Mouse (Mus musculus): ENCODE data around the gene Ambp.

DNA sequence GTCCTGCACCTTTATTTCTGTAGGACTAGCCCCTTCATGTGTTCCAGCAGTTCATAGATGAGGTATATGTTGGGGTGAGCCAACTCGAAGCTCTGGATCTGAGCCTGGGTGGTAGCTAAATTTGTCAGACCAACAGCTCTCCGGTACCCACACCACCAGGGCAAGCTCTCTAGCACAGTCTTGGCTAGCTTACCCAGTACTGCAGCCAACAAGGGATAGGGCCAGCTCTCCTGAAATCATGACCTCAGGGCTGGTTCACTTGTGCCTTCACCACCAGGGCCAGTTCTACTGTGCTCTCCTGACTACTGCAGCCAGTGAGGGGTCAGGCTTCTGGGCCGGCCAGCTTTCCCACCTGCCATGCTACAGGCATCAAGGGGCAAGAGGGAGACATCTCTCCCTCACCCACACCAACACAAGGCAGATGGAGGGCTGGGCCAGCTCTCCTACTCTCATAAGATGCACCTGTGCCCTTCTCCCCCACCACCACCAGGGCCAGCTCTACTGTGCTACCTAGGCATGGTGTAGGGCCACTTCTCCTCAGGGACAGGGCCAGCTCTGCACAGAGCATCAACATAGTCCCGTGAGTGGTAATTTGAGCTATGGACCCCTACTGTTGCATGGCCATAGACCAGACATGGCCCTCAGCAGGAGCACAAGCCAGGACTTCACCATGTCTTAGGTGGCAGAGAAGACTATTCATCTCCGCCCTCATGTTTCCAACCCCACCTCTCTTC is 24.5 kb downstream of the Ambp start:
- TF ChIP-seq CTCF (IDR thresholded peaks at IDR 0.05; ENCODE audit: low read depth) (no peak), EP300 (IDR thresholded peaks at IDR 0.05; ENCODE audit: low read depth) (no peak)
